Mouse (Mus musculus) lung, adult 2 months (tissue): ENCODE data around the gene Celf2.

ENCODE experiments used
- CTCF ChIP-seq: fragments of 200-500 bp; IDR thresholded peaks from 2 replicates; pipeline ENCODE4 v1.5.1; 2011; ENCODE audit warnings: mild to moderate bottlenecking, low read length, control low read depth; ENCODE audit not compliant: insufficient read depth
- POLR2A ChIP-seq: fragments of 200-500 bp; IDR thresholded peaks from 2 replicates; pipeline ENCODE4 v1.6.1; 2011; ENCODE audit warnings: low read depth, mild to moderate bottlenecking, control low read depth, low read length, borderline replicate concordance; ENCODE audit errors: extremely low read depth

DNA sequence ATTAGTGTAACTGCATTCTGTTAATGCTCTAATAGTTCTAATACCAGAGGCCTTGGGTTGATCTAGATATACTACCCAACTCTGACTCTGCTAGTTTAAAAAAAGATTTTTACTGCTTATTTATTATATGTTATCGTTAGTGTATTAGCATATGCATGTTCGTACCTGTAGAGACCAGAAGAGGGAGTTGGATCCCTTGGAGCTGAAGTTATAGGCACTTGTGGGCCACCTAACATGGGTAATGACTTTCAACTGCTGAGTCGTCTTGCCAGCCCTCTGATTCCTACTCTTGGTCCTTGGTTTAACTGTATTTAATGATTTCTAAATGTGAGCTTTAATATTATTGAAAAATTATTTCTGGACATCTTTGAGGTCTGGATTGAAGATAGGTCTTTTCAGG lies 948.0 kb downstream of the Celf2 start:
- TF ChIP-seq CTCF (no peak), POLR2A (no peak)
